Mouse (Mus musculus): ENCODE measurements around the gene Prg3. TPM values are rescaled to one million over a fixed set of nuclear protein-coding genes. Genes with fewer than 3 reads are reported as not detected.
A peak's percentile ranks its signal among the peaks of the same experiment; 100 is the strongest.

The Prg3 gene
- not detected for total RNA-seq (2022)

DNA sequence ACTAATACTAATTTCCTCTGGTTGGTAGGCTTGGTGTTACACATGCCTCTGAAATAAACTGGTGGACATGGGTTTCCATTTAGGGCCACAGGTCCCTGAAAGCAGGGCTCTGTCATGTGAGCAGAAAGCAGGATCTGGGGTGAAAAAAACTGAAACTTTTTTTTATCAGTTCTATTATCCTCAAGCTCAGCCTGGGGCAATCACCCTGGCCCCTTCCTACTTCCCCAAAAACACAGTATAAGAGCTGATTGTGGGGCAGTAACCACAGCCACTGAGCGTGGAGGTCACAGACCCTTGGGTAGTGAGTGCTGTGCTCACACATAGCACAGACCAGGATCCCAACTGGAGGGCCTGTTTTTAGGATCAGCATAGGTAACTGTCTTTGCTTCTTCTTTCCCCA is at the start of gene Prg3:
Prg3 (plus strand) TSS at position 286 of the 400 bp plus-strand sequence.
- no peak for DNase-seq (ENCODE audit: low spot score)

DNA sequence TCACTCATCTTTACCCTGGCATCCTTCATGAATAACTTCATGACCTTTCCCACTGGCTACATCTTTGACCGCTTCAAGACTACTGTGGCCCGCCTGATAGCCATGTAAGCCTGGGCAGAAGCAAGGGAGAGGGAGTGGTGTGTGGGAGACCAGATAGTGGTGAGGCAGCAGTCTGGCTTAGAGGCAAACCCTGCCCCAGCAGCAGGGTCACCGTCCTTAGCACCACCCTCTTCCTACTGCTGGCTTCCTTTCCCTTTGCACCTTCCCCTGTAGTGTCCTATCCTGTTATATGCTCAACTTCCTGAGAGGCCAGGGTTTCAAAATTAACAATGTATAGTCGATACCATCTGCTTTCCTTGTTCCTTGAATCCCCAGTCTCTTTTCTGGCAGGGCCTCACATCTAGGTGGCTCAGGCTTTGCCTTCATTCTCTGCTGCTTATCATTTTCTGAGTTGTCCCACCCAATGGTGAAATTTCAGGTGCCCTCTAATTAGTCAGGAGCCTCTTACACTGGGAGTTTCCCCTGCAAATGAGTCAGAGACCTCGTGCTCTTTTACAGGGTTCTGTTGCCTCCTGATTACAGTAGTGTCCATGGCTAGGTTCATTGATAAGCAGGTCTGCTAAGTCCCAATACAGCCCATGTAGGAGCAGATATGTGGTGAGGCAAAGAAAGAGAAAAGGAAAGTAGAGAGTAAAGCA is 49.6 kb upstream of the Prg3 start:
- peak; percentile 64 for DNase-seq (ENCODE audit: low spot score)

DNA sequence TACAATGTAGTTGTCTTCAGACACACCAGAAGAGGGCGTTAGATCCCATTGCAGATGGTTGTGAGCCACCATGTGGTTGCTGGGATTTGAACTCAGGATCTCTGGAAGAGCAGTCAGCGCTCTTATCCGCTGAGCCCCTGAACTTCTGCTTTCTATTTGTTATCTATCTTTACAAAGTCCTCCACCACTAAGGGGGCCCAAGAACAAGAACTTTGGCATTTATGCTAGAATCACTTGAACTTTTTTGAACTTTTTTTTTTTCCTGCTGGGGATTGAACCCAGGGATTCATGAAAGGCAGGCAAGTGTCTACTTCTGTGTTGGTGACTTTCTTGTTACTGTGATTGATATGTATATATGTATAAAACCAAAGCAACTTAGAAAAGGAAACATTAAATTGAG is 48.7 kb upstream of the Prg3 start:
- DNase-seq (ENCODE audit: low spot score) = no peak

DNA sequence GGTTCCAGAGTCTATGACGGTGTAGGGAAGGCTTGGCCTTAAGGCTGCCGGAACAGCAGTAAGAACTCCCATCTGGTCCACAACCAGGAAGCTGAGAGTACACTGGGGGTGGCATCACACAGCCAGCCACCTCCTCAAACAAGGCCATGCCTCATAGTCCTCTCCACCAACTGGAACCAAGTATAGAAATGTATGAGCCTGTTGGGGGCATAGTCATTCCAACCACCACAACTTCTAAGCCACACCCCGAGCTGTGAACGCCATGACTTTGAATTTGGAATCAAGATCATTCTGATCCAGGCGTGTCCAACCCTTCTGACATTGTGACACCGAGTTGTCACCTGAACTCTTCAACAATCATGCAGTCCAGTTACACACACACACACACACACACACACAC is 48.3 kb upstream of the Prg3 start:
- no peak for DNase-seq (ENCODE audit: low spot score)

DNA sequence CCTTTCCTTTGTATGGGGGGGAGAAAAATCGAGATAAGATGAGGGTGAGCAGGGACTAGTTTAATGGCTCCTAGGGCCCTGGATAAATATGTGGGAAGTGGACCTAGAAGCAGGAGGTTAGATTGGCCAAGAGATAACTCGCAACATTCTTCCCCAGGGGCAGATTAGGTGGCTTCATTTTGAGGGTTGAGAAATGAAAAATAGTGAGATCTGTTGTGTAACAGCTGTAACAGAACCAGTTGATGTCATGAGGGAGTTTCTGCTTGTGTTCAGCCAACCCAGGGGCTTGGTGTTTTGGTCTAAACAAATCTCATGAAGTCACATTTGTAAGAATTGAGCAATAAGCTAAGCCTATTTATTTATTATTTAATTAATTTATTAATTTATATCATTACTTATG is 46.7 kb upstream of the Prg3 start:
- DNase-seq (ENCODE audit: low spot score) = no peak

DNA sequence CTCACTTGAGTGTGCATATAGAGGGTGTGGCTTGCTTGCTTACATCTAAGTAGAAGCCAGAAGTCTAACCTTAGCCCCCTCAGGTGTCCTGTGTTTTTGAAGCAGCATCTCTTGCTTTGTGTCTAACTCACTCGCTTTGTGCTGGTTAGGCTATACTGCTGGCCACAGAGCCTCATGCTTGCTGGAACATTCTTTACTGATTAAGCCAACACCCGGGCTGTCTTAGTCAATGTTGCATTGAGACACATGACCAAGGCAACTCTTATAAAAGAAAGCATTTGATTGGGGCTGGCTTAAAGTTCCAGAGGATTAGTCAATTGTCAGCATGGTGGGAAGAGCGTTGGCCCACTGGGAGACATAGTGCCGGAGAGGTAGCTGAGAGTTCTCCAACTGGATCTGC is 46.2 kb upstream of the Prg3 start:
- no peak for DNase-seq (ENCODE audit: low spot score)

DNA sequence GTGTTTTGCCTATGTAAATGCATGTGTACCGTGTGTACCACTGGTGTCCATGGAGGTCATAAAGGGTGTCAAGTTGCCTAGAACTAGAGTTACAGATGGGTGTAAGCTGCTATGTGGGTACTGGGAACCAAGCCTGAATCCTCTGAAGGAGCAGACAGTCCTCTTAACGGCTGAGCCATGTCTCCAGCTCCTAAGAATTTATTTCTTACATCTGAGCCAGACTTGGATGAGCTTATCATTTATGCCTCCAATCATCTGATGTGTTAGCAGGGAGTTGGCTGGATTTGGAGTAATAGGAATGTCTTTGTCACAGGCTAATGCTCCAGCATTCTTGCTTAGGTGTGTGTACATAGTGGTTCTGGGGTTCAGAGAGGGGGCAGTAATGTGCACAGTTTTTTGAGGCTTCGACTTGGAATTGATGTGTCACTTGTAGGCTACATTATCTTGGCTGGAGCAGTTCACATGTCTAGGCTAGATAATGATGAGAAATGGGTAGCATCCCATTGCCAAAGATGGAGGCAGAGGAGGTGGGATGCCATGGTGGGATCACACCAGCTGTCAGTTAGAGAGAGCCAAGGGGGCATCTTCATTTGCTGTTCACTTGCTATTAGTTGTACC is 40.8 kb upstream of the Prg3 start:
- no peak for DNase-seq (ENCODE audit: low spot score)

DNA sequence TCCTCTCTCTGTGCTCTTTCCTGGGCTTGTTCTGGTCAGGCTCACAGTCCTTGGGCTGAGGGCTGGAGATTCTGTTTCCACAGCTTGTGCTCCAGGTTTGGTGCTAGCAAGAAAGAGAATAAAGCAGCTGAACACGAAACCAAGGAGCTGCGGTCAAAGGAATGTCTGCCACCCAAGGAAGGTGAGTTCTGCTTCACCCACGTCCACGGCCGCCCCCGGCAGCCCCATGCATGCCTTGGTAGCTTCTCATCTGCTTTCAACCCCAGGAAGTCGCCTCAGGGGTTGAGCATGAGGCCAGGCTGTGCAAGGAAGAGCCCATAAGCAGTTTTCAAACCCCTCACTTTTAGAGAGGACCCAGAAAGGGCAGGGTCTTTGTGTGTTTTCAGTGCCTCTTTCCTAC is 39.8 kb upstream of the Prg3 start:
- DNase-seq (ENCODE audit: low spot score) = no peak

DNA sequence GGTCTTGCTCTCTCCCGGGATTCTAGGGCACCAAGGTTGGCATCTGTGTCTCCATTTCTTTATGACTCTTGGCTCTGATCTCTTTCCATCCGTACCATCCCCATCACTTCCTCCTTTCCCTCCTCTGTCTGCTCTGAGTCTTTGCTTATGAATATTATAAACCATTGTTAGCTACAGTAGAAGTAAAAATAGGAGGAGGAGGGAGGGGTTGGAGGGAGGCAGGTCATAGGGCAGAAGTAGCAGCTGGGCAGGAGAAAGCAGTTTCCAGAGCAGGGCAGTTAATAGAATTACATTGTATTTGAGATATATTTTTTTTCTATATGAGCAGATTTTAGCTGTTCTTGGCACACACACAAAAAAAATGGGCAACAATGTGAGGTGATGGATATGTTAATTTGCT is 39.3 kb upstream of the Prg3 start:
- DNase-seq (ENCODE audit: low spot score) = no peak

DNA sequence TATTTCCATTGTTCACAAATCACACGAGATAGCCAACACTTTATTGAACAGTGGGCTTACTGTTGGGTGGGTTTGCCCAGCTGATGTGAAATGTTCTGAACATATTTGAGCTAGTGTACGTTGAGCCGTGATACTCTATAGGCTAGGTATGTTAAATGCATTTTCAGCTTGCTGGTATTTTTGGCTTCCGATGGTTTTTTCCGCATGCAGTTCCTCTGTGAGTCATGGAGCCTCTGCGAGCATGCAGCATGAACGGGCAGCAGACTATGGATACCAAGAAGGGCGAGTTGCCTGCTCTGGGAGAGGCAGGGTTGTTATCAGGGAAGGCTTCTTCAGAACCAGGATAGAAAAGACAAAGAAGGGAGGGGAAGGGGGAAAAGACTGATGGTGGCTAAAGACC is 37.0 kb upstream of the Prg3 start:
- DNase-seq (ENCODE audit: low spot score) = no peak

DNA sequence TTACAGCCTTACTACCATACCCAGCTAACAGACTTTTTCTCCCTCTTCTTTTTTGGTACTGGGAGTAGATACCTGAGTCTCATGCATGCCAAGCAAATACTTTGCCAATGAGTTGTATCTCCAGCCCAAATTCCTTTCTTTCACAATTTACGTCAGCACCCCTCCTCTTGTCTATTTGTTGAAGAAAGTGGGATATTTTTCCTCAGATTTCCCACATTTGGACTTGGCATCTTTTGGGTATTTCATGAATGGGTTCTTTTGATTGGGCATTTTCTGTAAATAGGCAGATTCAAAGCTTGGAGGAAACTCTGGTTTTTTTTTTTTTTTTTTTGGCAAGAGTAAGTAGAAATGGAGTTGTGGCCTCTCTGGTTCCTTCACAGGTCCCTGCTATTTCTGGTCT is 35.8 kb upstream of the Prg3 start:
- DNase-seq (ENCODE audit: low spot score) = no peak

DNA sequence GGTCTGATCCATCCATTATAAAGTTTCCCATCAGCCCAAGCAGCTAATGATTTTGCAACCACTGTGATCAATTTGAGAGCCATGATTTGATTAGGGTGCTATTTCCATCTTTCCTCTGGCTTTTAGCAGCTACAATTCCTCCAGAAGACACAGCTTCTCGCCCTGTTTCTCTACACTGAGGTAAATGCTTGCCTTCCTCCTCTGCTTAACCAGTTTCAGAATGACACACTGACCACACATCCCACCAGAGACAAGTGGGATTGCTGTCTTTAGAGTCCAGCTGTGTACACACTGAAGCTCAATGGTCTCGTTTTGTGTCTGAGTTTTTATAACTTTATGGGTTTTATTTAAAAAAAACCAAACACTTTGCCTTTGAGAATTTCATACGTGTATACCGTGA is 35.3 kb upstream of the Prg3 start:
- DNase-seq (ENCODE audit: low spot score) = no peak

DNA sequence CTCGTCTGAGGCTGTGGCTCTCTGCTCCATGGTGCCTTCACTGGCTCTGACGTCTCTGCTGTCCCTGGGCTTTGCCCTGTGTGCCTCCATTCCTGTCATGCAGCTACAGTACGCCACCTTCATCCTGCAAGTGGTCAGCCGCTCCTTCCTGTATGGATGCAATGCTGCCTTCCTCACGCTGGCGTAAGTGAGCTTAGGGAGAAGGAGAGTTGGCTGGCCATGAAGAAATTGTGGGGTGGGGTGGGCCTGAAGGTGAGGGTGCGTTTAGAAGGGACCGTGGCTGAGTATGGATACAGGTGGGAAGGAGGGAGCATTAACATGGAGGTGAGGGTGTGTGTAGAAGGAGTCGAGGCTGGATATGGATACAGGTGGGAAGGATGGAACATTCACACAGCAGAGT is 32.6 kb upstream of the Prg3 start:
- no peak for DNase-seq (ENCODE audit: low spot score)

DNA sequence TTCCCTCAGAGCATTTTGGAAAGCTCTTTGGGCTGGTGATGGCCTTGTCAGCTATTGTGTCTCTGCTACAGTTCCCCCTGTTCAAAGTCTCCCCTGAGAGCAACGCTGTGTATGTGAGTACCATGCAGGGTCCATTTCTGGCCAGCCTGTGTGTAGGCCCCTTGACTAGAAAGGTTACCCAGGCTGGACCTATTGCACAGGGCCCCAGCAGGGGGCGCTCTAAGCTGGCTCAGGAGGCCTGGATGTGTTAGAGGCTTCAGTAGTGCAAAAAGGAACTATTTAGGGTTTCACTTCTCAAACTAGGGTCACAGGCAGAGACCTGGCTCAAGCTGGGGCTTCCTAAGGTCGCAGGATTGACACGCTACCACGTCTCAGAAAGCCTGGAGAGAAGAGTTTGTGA is 31.7 kb upstream of the Prg3 start:
- DNase-seq (ENCODE audit: low spot score) = no peak

DNA sequence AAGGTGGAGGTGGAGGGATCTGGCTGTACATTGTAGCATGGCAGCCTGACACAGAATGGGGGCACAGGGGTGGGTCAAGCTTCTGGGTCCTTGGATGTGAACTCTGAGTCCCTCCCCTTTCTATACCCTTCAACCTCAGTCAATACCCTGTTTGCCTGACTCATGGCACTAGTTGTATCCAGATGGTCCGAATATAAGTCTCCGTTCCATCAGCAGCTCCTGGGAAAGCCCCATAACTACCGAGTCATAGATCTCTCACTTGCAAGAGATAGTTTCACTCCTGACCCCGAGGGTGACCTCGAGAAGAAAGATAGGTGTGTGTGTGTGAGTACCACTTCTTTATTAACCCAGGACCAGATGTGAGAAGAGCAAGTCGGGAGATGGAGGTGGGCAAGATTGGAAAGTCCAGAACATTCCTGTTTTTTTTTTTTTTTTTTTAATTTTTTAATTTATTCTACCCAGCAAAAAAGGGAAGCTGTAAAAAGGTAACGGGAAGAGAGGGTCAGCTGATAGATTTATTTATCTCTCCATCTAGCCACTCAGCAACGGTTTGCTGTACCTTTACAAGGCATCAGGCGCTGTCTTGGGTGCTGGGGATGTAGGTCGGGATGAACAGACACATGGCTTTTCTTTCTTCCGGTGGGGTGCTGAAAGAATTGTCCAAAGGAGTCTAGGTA is 29.3 kb upstream of the Prg3 start:
- no peak for DNase-seq (ENCODE audit: low spot score)

DNA sequence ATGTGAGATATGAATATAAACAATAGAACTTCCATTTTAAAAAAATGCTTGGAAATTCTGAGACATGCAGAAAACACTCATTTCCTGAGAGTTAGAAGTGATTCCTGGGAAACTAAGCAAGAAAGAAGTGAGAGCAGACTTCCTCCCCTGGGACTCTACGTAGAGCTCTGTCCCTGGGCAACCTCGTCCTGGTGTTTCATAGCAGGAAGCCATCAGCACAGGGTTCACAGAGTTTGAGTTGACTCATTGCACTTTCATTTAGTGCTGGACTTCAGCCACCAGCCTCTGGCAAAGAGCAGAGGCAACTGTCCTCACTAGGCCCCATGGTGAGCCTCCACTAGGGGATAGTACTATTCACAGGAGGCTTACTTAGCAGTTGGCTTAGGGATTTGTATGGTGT is 26.7 kb upstream of the Prg3 start:
- peak; percentile 79 for DNase-seq (ENCODE audit: low spot score)

DNA sequence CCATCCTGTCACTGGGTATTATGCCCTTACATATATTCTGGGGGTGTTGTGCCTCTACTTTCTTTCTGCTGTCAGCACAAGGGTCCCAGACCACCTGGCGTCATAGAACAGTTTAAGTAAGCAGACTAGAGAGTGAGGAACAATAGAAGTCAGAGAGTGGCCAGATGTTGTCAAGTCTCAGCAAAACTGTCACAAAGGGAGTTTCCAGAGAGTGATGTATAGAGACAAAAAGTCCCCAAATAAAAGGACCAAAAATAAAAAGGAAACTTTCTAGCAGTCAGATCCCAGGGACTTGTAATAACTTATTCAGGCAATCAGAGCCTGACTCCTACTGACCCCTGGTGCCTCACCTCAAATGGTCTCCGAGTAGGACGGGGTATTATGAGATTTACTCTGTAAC is 26.1 kb upstream of the Prg3 start:
- no peak for DNase-seq (ENCODE audit: low spot score)

DNA sequence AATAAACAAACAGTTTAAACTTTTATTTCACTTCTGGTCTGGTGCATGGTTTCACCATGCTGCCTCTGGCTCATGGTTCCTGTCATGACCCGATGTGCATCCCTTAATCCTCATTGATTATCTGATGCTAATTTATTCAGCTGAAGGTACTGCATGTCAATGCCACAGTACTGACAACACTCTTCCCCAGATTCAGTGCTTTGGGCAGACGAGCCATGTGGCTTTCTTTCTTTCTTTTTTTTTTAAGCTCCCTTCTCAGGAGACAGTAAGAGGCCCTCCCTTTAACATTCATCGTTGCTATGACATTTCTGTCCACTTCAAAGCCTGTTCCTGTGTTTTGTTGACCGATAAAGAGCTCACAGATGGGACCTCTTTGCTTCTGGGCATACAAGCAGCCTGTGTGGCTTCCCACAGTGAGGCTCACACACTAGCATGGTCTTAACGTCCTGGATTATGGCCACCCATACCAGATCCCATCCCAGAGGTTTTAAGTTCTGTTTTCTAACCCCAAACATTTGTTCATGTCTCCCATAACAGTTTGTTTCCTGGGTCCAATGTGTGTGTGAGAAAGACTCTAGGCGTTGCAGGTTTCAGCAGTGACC is 25.0 kb upstream of the Prg3 start:
- no peak for DNase-seq (ENCODE audit: low spot score)

DNA sequence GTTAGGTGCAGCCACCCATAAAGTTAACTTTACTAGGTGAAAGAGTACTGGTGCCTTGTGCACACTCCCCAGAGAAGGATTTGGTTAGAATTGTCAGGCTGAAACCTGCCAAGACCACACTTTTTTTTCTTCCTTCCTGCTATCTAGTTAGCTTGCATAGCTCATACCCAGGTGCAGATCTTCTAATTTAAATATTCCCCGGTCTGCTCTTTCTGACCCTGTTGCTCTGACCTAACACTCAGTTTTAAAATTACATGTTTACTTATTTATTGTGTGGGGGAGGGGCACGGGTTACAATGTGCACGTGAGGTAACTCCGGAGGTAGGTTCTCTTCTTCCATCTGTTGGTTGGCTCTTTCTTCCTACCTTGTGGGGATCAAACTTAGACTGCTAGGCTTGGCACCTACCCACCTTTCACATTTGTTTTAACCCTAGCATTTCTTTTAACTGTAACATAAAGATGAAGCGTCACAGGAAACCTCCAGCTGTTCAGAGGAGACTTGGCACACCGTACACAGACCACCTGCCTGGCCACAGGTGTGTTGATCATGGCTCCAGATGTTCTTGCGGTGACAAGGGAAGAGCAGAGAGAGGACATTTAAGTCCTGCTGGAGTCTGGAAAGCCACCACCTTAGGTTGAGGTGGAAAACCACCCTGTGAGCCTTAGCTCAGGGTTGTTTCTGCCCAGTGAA is 23.8 kb upstream of the Prg3 start:
- no peak for DNase-seq (ENCODE audit: low spot score)

DNA sequence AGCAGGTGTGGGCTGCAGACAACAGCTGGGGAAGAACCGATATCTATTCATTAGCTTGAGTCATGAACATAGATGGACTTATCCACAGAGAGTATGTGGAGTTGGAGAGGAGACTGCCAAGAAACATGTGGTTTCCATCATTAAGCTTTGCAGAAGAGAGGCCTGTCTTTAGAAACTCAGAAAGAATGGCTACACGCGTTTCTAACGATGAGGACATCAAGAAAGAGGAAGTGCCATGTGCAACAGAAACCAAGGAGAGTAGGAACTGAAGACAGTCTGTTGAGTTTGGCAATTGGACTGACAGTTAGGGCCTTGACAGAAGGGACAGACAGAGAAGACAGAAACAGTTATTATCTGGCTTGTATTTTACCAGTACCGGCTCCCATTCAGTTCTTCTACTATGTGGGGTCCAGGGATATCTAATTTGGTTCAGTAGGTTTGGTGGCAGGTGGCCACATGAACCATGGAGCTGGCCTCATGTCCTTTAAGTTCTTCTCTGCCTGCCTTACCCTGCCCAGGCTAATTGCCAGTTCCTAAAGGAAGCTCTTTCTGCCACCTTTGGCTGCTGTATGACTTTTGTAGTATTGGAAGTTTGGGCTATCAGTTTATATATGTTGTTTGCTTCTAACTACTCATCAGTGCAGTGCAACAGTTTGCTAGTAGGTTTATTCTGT is 20.6 kb upstream of the Prg3 start:
- DNase-seq (ENCODE audit: low spot score) = no peak

DNA sequence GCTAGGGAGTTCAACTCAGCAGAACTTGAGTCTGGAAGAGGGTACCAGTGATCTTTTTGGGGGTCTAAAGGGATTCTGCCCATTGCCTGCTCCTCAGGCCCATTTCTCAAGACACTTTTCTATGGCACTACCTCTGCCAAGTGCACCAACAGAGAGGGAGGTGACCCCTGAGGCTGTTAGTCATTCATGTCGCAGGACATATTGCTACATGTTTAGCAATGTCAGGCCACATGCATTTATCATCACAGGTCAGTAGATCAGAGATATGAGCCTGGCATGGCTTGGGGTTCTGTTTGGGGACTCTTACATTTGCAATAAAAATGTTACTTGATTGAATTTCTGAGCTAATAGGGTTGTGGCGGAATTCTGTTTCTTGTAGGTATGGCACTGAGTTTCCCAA is 12.4 kb upstream of the Prg3 start:
- no peak for DNase-seq (ENCODE audit: low spot score)

DNA sequence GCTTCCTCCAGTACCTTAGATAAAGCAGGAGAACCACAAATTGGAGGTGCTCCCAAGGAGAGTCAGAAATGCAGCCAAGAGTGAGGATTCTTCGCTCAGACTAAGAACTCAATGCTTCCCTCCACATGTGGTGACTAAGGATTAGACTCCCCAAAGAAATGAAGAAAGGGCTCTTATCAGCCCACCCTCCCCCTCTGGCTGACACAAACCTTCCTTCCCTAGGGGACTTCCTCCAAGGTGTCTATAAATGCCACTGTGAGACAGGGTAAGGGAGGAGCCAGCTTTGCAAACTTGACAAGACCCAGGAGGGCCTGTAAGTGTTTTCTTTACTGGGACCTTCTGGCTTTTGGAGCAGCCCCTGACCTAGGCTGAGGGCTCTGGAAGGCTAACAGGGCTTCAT is 7.8 kb upstream of the Prg3 start, which contains the start of gene Prg2:
Prg2 (plus strand) TSS at position 274 of the 400 bp plus-strand sequence.
- DNase-seq (ENCODE audit: low spot score) = no peak

Data from heart, adult 8-10 months (tissue).